Mouse (Mus musculus) kidney, adult 8-10 months (tissue): ENCODE results near the gene Gm28998.
"Not testable (repeated sequence)": the region's sequence is repeated elsewhere in the genome, so short reads cannot be mapped to it uniquely, and the experiment has no call there.

Experiments
- DNase-seq, 2 experiments: peaks; one replicate each; pipeline ENCODE4 v3.0.0; 2022

Gm28998 gene

GRCm38 (mm10) chrY:7253487-7253886 is at the start of gene Gm28998:
Gm28998 (plus strand) TSS chrY:7253787.
- not testable (repeated sequence) for DNase-seq
